Mouse (Mus musculus): Measurements from ENCODE around the gene Prkn. TPM values are rescaled to one million over a fixed set of nuclear protein-coding genes. Genes with fewer than 3 reads are reported as not detected.
A peak's percentile ranks its signal among the peaks of the same experiment; 100 is the strongest.

Gene Prkn
- total RNA-seq, 2 experiments from 2014 or later = 8.7 to 12.0 TPM

GRCm38 (mm10) chr17:11532748-11533147 lies 692.6 kb downstream of the Prkn start:
- no peak for DNase-seq

GRCm38 (mm10) chr17:11533835-11534234 lies 693.7 kb downstream of the Prkn start:
- no peak for DNase-seq

- DNase-seq = no peak
These were observed 698.6 kb downstream of the Prkn start for GRCm38 (mm10) chr17:11538826-11539225.

GRCm38 (mm10) chr17:11541928-11542623 lies 701.9 kb downstream of the Prkn start:
- DNase-seq = no peak

- DNase-seq = no peak
These were observed 710.4 kb downstream of the Prkn start for GRCm38 (mm10) chr17:11550562-11550961.

- DNase-seq = no peak
These were observed 725.5 kb downstream of the Prkn start for GRCm38 (mm10) chr17:11565681-11566080.

- no peak for DNase-seq
These were observed 730.2 kb downstream of the Prkn start for GRCm38 (mm10) chr17:11570392-11570791.

GRCm38 (mm10) chr17:11573666-11574065 lies 733.5 kb downstream of the Prkn start:
- no peak for DNase-seq

- DNase-seq = peak; percentile 32 to 74
These were observed 745.3 kb downstream of the Prkn start for GRCm38 (mm10) chr17:11585491-11585890.

GRCm38 (mm10) chr17:11607931-11608330 lies 767.7 kb downstream of the Prkn start:
- no peak for DNase-seq

GRCm38 (mm10) chr17:11611459-11611858 lies 771.3 kb downstream of the Prkn start:
- peak; percentile 56 to 77 for DNase-seq

GRCm38 (mm10) chr17:11612801-11613531 lies 772.8 kb downstream of the Prkn start:
- no peak for DNase-seq

GRCm38 (mm10) chr17:11617552-11617951 lies 777.4 kb downstream of the Prkn start:
- no peak for DNase-seq

- no peak for DNase-seq
These were observed 778.9 kb downstream of the Prkn start for GRCm38 (mm10) chr17:11618886-11619590.

- DNase-seq = no peak
These were observed 780.6 kb downstream of the Prkn start for GRCm38 (mm10) chr17:11620770-11621169.

GRCm38 (mm10) chr17:11621492-11621891 lies 781.3 kb downstream of the Prkn start:
- peak; percentile 46 to 58 for DNase-seq

- no peak for DNase-seq
These were observed 786.1 kb downstream of the Prkn start for GRCm38 (mm10) chr17:11626306-11626705.

GRCm38 (mm10) chr17:11635121-11635520 lies 794.9 kb downstream of the Prkn start:
- DNase-seq = no peak

- no peak for DNase-seq
These were observed 797.5 kb downstream of the Prkn start for GRCm38 (mm10) chr17:11637642-11638041.

GRCm38 (mm10) chr17:11638451-11638850 lies 798.3 kb downstream of the Prkn start:
- no peak for DNase-seq

GRCm38 (mm10) chr17:11639786-11640185 lies 799.6 kb downstream of the Prkn start:
- no peak for DNase-seq

- DNase-seq = no peak
These were observed 802.1 kb downstream of the Prkn start for GRCm38 (mm10) chr17:11642328-11642727.

GRCm38 (mm10) chr17:11644016-11644415 lies 803.8 kb downstream of the Prkn start:
- DNase-seq = no peak

All from adrenal gland, postnatal 36 days (tissue).